Comparison of ENCODE assay signal across 37 mouse cellular contexts in genomic region chr11:102646226-102646625, GRCm38 (mm10). TPM values are rescaled to one million over a fixed set of nuclear protein-coding genes. Genes with fewer than 3 reads are reported as not detected.
DNase-seq lines count a peak whose midpoint lies in the region; ATAC-seq and TF ChIP-seq lines count a peak whose summit lies in the region.
"Had no signal": no experiment of that assay in that cellular context is flagged by ENCODE, and none has a peak within 500 bp of the region (broad histone marks: within the 10 kb centered on the region; RNA-seq: fewer than 3 reads in every experiment).

No protein-coding gene starts in this region.

- no peak overlapping the region for H3K4me3 ChIP-seq in heart, embryonic 11.5 days (ENCODE audit: low read depth, low read length)
- H3K4me3 ChIP-seq in heart, embryonic 16.5 days (ENCODE audit: low read length) = no peak overlapping the region
- H3K4me3 ChIP-seq in lung, embryonic 16.5 days (ENCODE audit: low read length) = no peak overlapping the region
- H3K4me3 ChIP-seq in lung, postnatal 0 days (ENCODE audit: low read depth, low read length) = no peak overlapping the region
- H3K4me3 ChIP-seq in stomach, embryonic 15.5 days (replicated peaks) = no peak overlapping the region
- no peak overlapping the region for H3K4me3 ChIP-seq in midbrain, embryonic 13.5 days (replicated peaks)
- H3K4me3 ChIP-seq: embryonic facial prominence, embryonic 12.5 days; erythroblast, embryonic 14.5 days; hindbrain, embryonic 12.5 days; kidney, embryonic 15.5 days had no signal

- WGBS in heart, embryonic 11.5 days (ENCODE audit: insufficient replicate concordance) = 68% methylated on average over 13 of the region's 13 CpGs
- WGBS in heart, embryonic 16.5 days = 60% methylated on average over 13 of the region's 13 CpGs
- WGBS in lung, embryonic 16.5 days = 65% methylated on average over 13 of the region's 13 CpGs
- WGBS in lung, postnatal 0 days = 56% methylated on average over 13 of the region's 13 CpGs
- 70% methylated on average over 13 of the region's 13 CpGs for WGBS in stomach, embryonic 15.5 days
- WGBS in midbrain, embryonic 13.5 days = 90% methylated on average over 13 of the region's 13 CpGs

- H3K9me3 ChIP-seq in heart, embryonic 11.5 days (replicated peaks; ENCODE audit: control insufficient read depth, low read length) = no peaks in the 10 kb centered on the region
- H3K9me3 ChIP-seq in heart, embryonic 16.5 days (replicated peaks; ENCODE audit: control insufficient read depth, low read length) = no peaks in the 10 kb centered on the region
- H3K9me3 ChIP-seq in lung, embryonic 16.5 days (ENCODE audit: control insufficient read depth, low read length) = no peaks in the 10 kb centered on the region
- no peaks in the 10 kb centered on the region for H3K9me3 ChIP-seq in lung, postnatal 0 days (ENCODE audit: low read length)
- H3K9me3 ChIP-seq in stomach, embryonic 15.5 days = no peaks in the 10 kb centered on the region
- no peaks in the 10 kb centered on the region for H3K9me3 ChIP-seq in midbrain, embryonic 13.5 days
- H3K9me3 ChIP-seq: embryonic facial prominence, embryonic 12.5 days; hindbrain, embryonic 12.5 days; kidney, embryonic 15.5 days had no signal

- no peak for ATAC-seq in heart, embryonic 11.5 days (replicated peaks; ENCODE audit: insufficient number of reproducible peaks, low FRiP score, low TSS enrichment)
- no peak for ATAC-seq in heart, embryonic 16.5 days (replicated peaks; ENCODE audit: extremely low read depth, insufficient read depth, low FRiP score)
- peak; percentile 49; the same call in 1 of the 2 replicates for ATAC-seq in lung, embryonic 16.5 days (ENCODE audit: low read depth)
- ATAC-seq in lung, postnatal 0 days = no peak
- ATAC-seq in stomach, embryonic 15.5 days (ENCODE audit: insufficient read depth, low FRiP score, low read depth) = no peak
- ATAC-seq in midbrain, embryonic 13.5 days = no peak
- ATAC-seq: forebrain, postnatal 0 days; hindbrain, postnatal 0 days; Patski had no signal

- intact Hi-C loops in heart, postnatal 14 days (cut with DNase I) = no loop called here

- no peak for TF ChIP-seq CTCF in lung, postnatal 0 days (IDR thresholded peaks at IDR 0.05)

- no peak for TF ChIP-seq EP300 in lung, postnatal 0 days (IDR thresholded peaks at IDR 0.05)

- H3K4me1 ChIP-seq in heart, embryonic 11.5 days (ENCODE audit: control insufficient read depth, insufficient read depth, low read length) = peaks cover 32% of the 10 kb centered on the region
- peaks cover 19% of the 10 kb centered on the region for H3K4me1 ChIP-seq in heart, embryonic 16.5 days (ENCODE audit: control insufficient read depth, insufficient read depth, low read length)
- H3K4me1 ChIP-seq in lung, embryonic 16.5 days (replicated peaks; ENCODE audit: control insufficient read depth, insufficient read depth, low read length) = peaks cover 7% of the 10 kb centered on the region
- H3K4me1 ChIP-seq in lung, postnatal 0 days (ENCODE audit: insufficient read depth, low read depth, low read length) = no peaks in the 10 kb centered on the region
- H3K4me1 ChIP-seq in stomach, embryonic 15.5 days = no peaks in the 10 kb centered on the region
- H3K4me1 ChIP-seq in midbrain, embryonic 13.5 days (replicated peaks) = no peaks in the 10 kb centered on the region
- H3K4me1 ChIP-seq: hindbrain, embryonic 12.5 days had no signal

- no peaks in the 10 kb centered on the region for H3K27me3 ChIP-seq in heart, embryonic 11.5 days (ENCODE audit: control insufficient read depth, insufficient read depth, low read length)
- H3K27me3 ChIP-seq in heart, embryonic 16.5 days (ENCODE audit: control insufficient read depth, insufficient read depth, low read length) = no peaks in the 10 kb centered on the region
- no peaks in the 10 kb centered on the region for H3K27me3 ChIP-seq in lung, embryonic 16.5 days (ENCODE audit: control insufficient read depth, insufficient read depth, low read depth, low read length)
- no peaks in the 10 kb centered on the region for H3K27me3 ChIP-seq in lung, postnatal 0 days (replicated peaks; ENCODE audit: insufficient read depth, low read length)
- H3K27me3 ChIP-seq in stomach, embryonic 15.5 days (replicated peaks) = no peaks in the 10 kb centered on the region
- H3K27me3 ChIP-seq in midbrain, embryonic 13.5 days = no peaks in the 10 kb centered on the region
- H3K27me3 ChIP-seq: embryonic facial prominence, embryonic 12.5 days; hindbrain, embryonic 12.5 days; kidney, embryonic 15.5 days; Patski had no signal

- 0 out of 2 replicates have a peak overlapping the region, but pooled peaks have one; percentile 32 for H3K4me2 ChIP-seq in heart, embryonic 11.5 days
- H3K4me2 ChIP-seq in heart, embryonic 16.5 days (ENCODE audit: low read depth, low read length) = peak overlapping the region; percentile 20
- no peak overlapping the region for H3K4me2 ChIP-seq in lung, embryonic 16.5 days (ENCODE audit: low read depth, low read length)
- H3K4me2 ChIP-seq in lung, postnatal 0 days (replicated peaks; ENCODE audit: low read depth, low read length) = no peak overlapping the region
- H3K4me2 ChIP-seq in stomach, embryonic 15.5 days = no peak overlapping the region
- no peak overlapping the region for H3K4me2 ChIP-seq in midbrain, embryonic 13.5 days (replicated peaks)
- H3K4me2 ChIP-seq: embryonic facial prominence, embryonic 12.5 days; hindbrain, embryonic 12.5 days; kidney, embryonic 15.5 days had no signal

- H3K9ac ChIP-seq in heart, embryonic 11.5 days (ENCODE audit: low read depth, low read length) = 0 out of 2 replicates have a peak overlapping the region, but pooled peaks have one; percentile 24
- 0 out of 2 replicates have a peak overlapping the region, but pooled peaks have one; percentile 23 for H3K9ac ChIP-seq in heart, embryonic 16.5 days (ENCODE audit: low read length)
- H3K9ac ChIP-seq in lung, embryonic 16.5 days (ENCODE audit: low read length) = no peak overlapping the region
- no peak overlapping the region for H3K9ac ChIP-seq in lung, postnatal 0 days (replicated peaks; ENCODE audit: low read depth)
- H3K9ac ChIP-seq in stomach, embryonic 15.5 days = no peak overlapping the region
- no peak overlapping the region for H3K9ac ChIP-seq in midbrain, embryonic 13.5 days (replicated peaks)
- H3K9ac ChIP-seq: embryonic facial prominence, embryonic 12.5 days; forebrain, postnatal 0 days; hindbrain, embryonic 12.5 days; kidney, embryonic 15.5 days; liver, embryonic 14.5 days had no signal

- DNase-seq in heart, adult 8-10 months (ENCODE audit: low spot score) = no peak
- no peak for DNase-seq in heart, postnatal 14 days
- no peak for DNase-seq in lung, postnatal 0 days (ENCODE audit: low spot score)
- DNase-seq: adrenal gland, postnatal 10 days; cerebellum, adult 11 months; cerebellum, adult 9-10 months; cerebellum, postnatal 36 days; forebrain, postnatal 0 days; kidney, adult 18-20 months; kidney, postnatal 25 days; liver; midbrain, embryonic 14.5 days; retina, postnatal 1 day; right cerebral cortex, postnatal 14 days; thymus, postnatal 4 days had no signal

- H3K27ac ChIP-seq in heart, embryonic 11.5 days (ENCODE audit: low read depth, low read length) = peak overlapping the region; percentile 64
- peak overlapping the region; percentile 65 for H3K27ac ChIP-seq in heart, embryonic 16.5 days (ENCODE audit: low read length)
- H3K27ac ChIP-seq in lung, embryonic 16.5 days (ENCODE audit: low read length) = no peak overlapping the region
- no peak overlapping the region for H3K27ac ChIP-seq in lung, postnatal 0 days (ENCODE audit: low read length)
- H3K27ac ChIP-seq in stomach, embryonic 15.5 days = peak overlapping the region; percentile 8; the same call in 1 of the 2 replicates
- H3K27ac ChIP-seq in midbrain, embryonic 13.5 days = no peak overlapping the region
- H3K27ac ChIP-seq: embryonic facial prominence, embryonic 12.5 days; hindbrain, embryonic 12.5 days; hindbrain, postnatal 0 days; kidney, embryonic 15.5 days; liver, embryonic 14.5 days; macrophage had no signal

- H3K36me3 ChIP-seq in heart, embryonic 11.5 days (ENCODE audit: control insufficient read depth, insufficient read depth, low read length) = no peaks in the 10 kb centered on the region
- no peaks in the 10 kb centered on the region for H3K36me3 ChIP-seq in heart, embryonic 16.5 days (ENCODE audit: control insufficient read depth, insufficient read depth)
- H3K36me3 ChIP-seq in lung, embryonic 16.5 days (ENCODE audit: control insufficient read depth, insufficient read depth, low read length) = no peaks in the 10 kb centered on the region
- H3K36me3 ChIP-seq in lung, postnatal 0 days (ENCODE audit: insufficient read depth, low read length) = no peaks in the 10 kb centered on the region
- no peaks in the 10 kb centered on the region for H3K36me3 ChIP-seq in stomach, embryonic 15.5 days
- H3K36me3 ChIP-seq in midbrain, embryonic 13.5 days = no peaks in the 10 kb centered on the region
- H3K36me3 ChIP-seq: embryonic facial prominence, embryonic 12.5 days; hindbrain, embryonic 12.5 days; kidney, embryonic 15.5 days had no signal

RNA-seq across cellular contexts. Expression of gene Meioc, which starts 17.3 kb away (rescaled TPM):
- 0.96 and 1.1 TPM in 2 replicates for polyA plus RNA-seq in heart, embryonic 11.5 days (2014; fragmentation: Nextera tagmentation; extraction: Ambion mirVana)
- not detected for total RNA-seq in heart, adult 8-10 months (2022)
- polyA plus RNA-seq in heart, embryonic 16.5 days (2015; fragmentation: Nextera tagmentation; extraction: Ambion mirVana) = 0.28 and 0.40 TPM in 2 replicates
- not detected for total RNA-seq in heart, postnatal 14 days (2021)
- polyA plus RNA-seq in lung, embryonic 16.5 days (2015; fragmentation: Nextera tagmentation; extraction: Ambion mirVana) = 0.16 and 0.19 TPM in 2 replicates
- 0.04 and 0.05 TPM in 2 replicates for polyA plus RNA-seq in lung, postnatal 0 days (2015; fragmentation: Nextera tagmentation; extraction: Ambion mirVana)
- 0.55 and 1.0 TPM in 2 replicates for polyA plus RNA-seq in stomach, embryonic 15.5 days (2015; fragmentation: Nextera tagmentation; extraction: Ambion mirVana)
- polyA plus RNA-seq in midbrain, embryonic 13.5 days (2015; fragmentation: Nextera tagmentation; extraction: Ambion mirVana) = 0.04 and 0.05 TPM in 2 replicates
- total RNA-seq: adrenal gland, postnatal 10 days; forebrain, postnatal 0 days; gastrocnemius, adult 8-10 months; heart, postnatal 25 days; hindbrain, postnatal 0 days; layer of hippocampus, adult 18-20 months; layer of hippocampus, postnatal 10 days; left cerebral cortex, adult 18-20 months; left cerebral cortex, postnatal 14 days; megakaryocyte-erythroid progenitor cell, adult 5-6 weeks; MEL; monocyte, adult 5-6 weeks had no signal
- polyA plus RNA-seq: erythroblast, embryonic 14.5 days; macrophage had no signal

RNA-seq across cellular contexts. Expression of gene Fzd2, which starts 42.0 kb away (rescaled TPM):
- 23.9 and 25.0 TPM in 2 replicates for polyA plus RNA-seq in heart, embryonic 11.5 days (2014; fragmentation: Nextera tagmentation; extraction: Ambion mirVana)
- total RNA-seq in heart, adult 8-10 months (2022) = 1 to 10 TPM; 1.5 to 2.5 (median 2.2) TPM
- polyA plus RNA-seq in heart, embryonic 16.5 days (2015; fragmentation: Nextera tagmentation; extraction: Ambion mirVana) = 12.4 and 15.6 TPM in 2 replicates
- total RNA-seq in heart, postnatal 14 days (2021) = 1 to 10 TPM; 5.6 to 7.3 TPM
- 25.9 and 27.8 TPM in 2 replicates for polyA plus RNA-seq in lung, embryonic 16.5 days (2015; fragmentation: Nextera tagmentation; extraction: Ambion mirVana)
- 19.6 and 20.8 TPM in 2 replicates for polyA plus RNA-seq in lung, postnatal 0 days (2015; fragmentation: Nextera tagmentation; extraction: Ambion mirVana)
- polyA plus RNA-seq in stomach, embryonic 15.5 days (2015; fragmentation: Nextera tagmentation; extraction: Ambion mirVana) = 21.9 and 23.7 TPM in 2 replicates
- 10.8 and 13.2 TPM in 2 replicates for polyA plus RNA-seq in midbrain, embryonic 13.5 days (2015; fragmentation: Nextera tagmentation; extraction: Ambion mirVana)
- total RNA-seq: megakaryocyte-erythroid progenitor cell, adult 5-6 weeks; MEL; monocyte, adult 5-6 weeks had no signal
- polyA plus RNA-seq: erythroblast, embryonic 14.5 days; macrophage had no signal

RNA-seq across cellular contexts. Expression of gene Ccdc43, which starts 51.4 kb away (rescaled TPM):
- polyA plus RNA-seq in heart, embryonic 11.5 days (2014; fragmentation: Nextera tagmentation; extraction: Ambion mirVana) = 39.5 and 41.8 TPM in 2 replicates
- total RNA-seq in heart, adult 8-10 months (2022) = 10 to 100 TPM; 21.0 to 25.0 (median 22.0) TPM
- polyA plus RNA-seq in heart, embryonic 16.5 days (2015; fragmentation: Nextera tagmentation; extraction: Ambion mirVana) = 34.4 and 38.2 TPM in 2 replicates
- 10 to 100 TPM; 16.0 to 18.5 TPM for total RNA-seq in heart, postnatal 14 days (2021)
- 45.9 and 47.5 TPM in 2 replicates for polyA plus RNA-seq in lung, embryonic 16.5 days (2015; fragmentation: Nextera tagmentation; extraction: Ambion mirVana)
- polyA plus RNA-seq in lung, postnatal 0 days (2015; fragmentation: Nextera tagmentation; extraction: Ambion mirVana) = 20.4 and 22.8 TPM in 2 replicates
- polyA plus RNA-seq in stomach, embryonic 15.5 days (2015; fragmentation: Nextera tagmentation; extraction: Ambion mirVana) = 38.3 and 41.4 TPM in 2 replicates
- polyA plus RNA-seq in midbrain, embryonic 13.5 days (2015; fragmentation: Nextera tagmentation; extraction: Ambion mirVana) = 41.6 and 49.1 TPM in 2 replicates

Comparison
In these comparisons a context has a peak if more than half of its experiments do, and no peak if none do; other contexts are left out.
1. H3K27ac ChIP-seq: peak in heart, embryonic 11.5 days (single experiment), heart, embryonic 16.5 days (single experiment) and stomach, embryonic 15.5 days (single experiment); none in lung, embryonic 16.5 days (single experiment), lung, postnatal 0 days (single experiment) and midbrain, embryonic 13.5 days (single experiment).
2. H3K4me2 ChIP-seq: peak in heart, embryonic 11.5 days (single experiment) and heart, embryonic 16.5 days (single experiment); none in lung, embryonic 16.5 days (single experiment), lung, postnatal 0 days (single experiment), stomach, embryonic 15.5 days (single experiment) and midbrain, embryonic 13.5 days (single experiment).
3. H3K9ac ChIP-seq: peak in heart, embryonic 11.5 days (single experiment) and heart, embryonic 16.5 days (single experiment); none in lung, embryonic 16.5 days (single experiment), lung, postnatal 0 days (single experiment), stomach, embryonic 15.5 days (single experiment) and midbrain, embryonic 13.5 days (single experiment).